Mouse (Mus musculus) T-helper 17 cell (primary cell): ENCODE measurements around the gene Tmcc1.
"Not testable (repeated sequence)": the region's sequence is repeated elsewhere in the genome, so short reads cannot be mapped to it uniquely, and the experiment has no call there.

Experiments
- in situ Hi-C, 2 experiments: fragments of 300-600 bp; cut with MboI, MseI; formaldehyde crosslinking; loops; 1 replicate in 1 of 2; 2 replicates in 1 of 2; pipeline ENCODE4 v1.15.1; 2025; ENCODE audit warnings: high pct_unique_total_duplicates in 2 of 2

The Tmcc1 gene

GRCm38 (mm10) chr6:116081375-116081774 lies 111.9 kb downstream of the Tmcc1 start:
- in situ Hi-C loops: no loop called here

- in situ Hi-C loops: no loop called here
These were observed 112.5 kb downstream of the Tmcc1 start for GRCm38 (mm10) chr6:116080756-116081155.

- in situ Hi-C loops: loop anchor here in 1 of 2 experiments (10.0 kb wide), 1 partner anchor 443 kb away; no protein-coding TSS in a partner anchor
These were observed 115.7 kb downstream of the Tmcc1 start for GRCm38 (mm10) chr6:116077608-116078007.

- in situ Hi-C loops: loop anchor here in 1 of 2 experiments (10.0 kb wide), 1 partner anchor 440 kb away; no protein-coding TSS in a partner anchor
These were observed 118.4 kb downstream of the Tmcc1 start for GRCm38 (mm10) chr6:116074892-116075291.

- in situ Hi-C loops: loop anchor here in 1 of 2 experiments (10.0 kb wide), 1 partner anchor 439 kb away; no protein-coding TSS in a partner anchor
These were observed 119.7 kb downstream of the Tmcc1 start for GRCm38 (mm10) chr6:116073610-116074009.

GRCm38 (mm10) chr6:116072746-116073261 lies 120.5 kb downstream of the Tmcc1 start:
- in situ Hi-C loops: loop anchor here in 1 of 2 experiments (10.0 kb wide), 1 partner anchor 438 kb away; no protein-coding TSS in a partner anchor

- in situ Hi-C loops: loop anchor here in 1 of 2 experiments (10.0 kb wide), 1 partner anchor 437 kb away; no protein-coding TSS in a partner anchor
These were observed 121.0 kb downstream of the Tmcc1 start for GRCm38 (mm10) chr6:116072221-116072745.

GRCm38 (mm10) chr6:116071781-116072180 lies 121.5 kb downstream of the Tmcc1 start:
- in situ Hi-C loops: loop anchor here in 1 of 2 experiments (10.0 kb wide), 1 partner anchor 437 kb away; no protein-coding TSS in a partner anchor

- in situ Hi-C loops: loop anchor here in 1 of 2 experiments (10.0 kb wide), 1 partner anchor 436 kb away; no protein-coding TSS in a partner anchor
These were observed 122.7 kb downstream of the Tmcc1 start for GRCm38 (mm10) chr6:116070558-116070957.

GRCm38 (mm10) chr6:116063516-116063915 lies 129.8 kb downstream of the Tmcc1 start:
- in situ Hi-C loops: no loop called here

- in situ Hi-C loops: not testable (repeated sequence)
These were observed 133.7 kb downstream of the Tmcc1 start for GRCm38 (mm10) chr6:116059542-116059941.

GRCm38 (mm10) chr6:116058541-116059300 lies 134.6 kb downstream of the Tmcc1 start:
- in situ Hi-C loops: no loop called here

- in situ Hi-C loops: no loop called here
These were observed 136.5 kb downstream of the Tmcc1 start for GRCm38 (mm10) chr6:116056676-116057264.

- in situ Hi-C loops: no loop called here
These were observed 137.5 kb downstream of the Tmcc1 start for GRCm38 (mm10) chr6:116055766-116056165.

GRCm38 (mm10) chr6:116055001-116055471 lies 138.2 kb downstream of the Tmcc1 start:
- in situ Hi-C loops: no loop called here

GRCm38 (mm10) chr6:116047896-116048295 lies 145.4 kb downstream of the Tmcc1 start:
- in situ Hi-C loops: no loop called here

GRCm38 (mm10) chr6:116047366-116047765 lies 145.9 kb downstream of the Tmcc1 start:
- in situ Hi-C loops: no loop called here

- in situ Hi-C loops: no loop called here
These were observed 149.2 kb downstream of the Tmcc1 start for GRCm38 (mm10) chr6:116044039-116044438.

- in situ Hi-C loops: loop anchor here in 1 of 2 experiments (10.0 kb wide), 1 partner anchor 57 kb away; no protein-coding TSS in a partner anchor
These were observed 155.1 kb downstream of the Tmcc1 start for GRCm38 (mm10) chr6:116038222-116038621.

- in situ Hi-C loops: loop anchor here in 1 of 2 experiments (10.0 kb wide), 1 partner anchor 57 kb away; no protein-coding TSS in a partner anchor
These were observed 155.9 kb downstream of the Tmcc1 start for GRCm38 (mm10) chr6:116037281-116037831.

- in situ Hi-C loops: loop anchor here in 1 of 2 experiments (10.0 kb wide), 1 partner anchor 58 kb away; no protein-coding TSS in a partner anchor
These were observed 156.7 kb downstream of the Tmcc1 start for GRCm38 (mm10) chr6:116036555-116036954.
